Mouse (Mus musculus) intestine, embryonic 15.5 days (tissue): ENCODE data around the gene Gcn1l1. TPM values are rescaled to one million over a fixed set of nuclear protein-coding genes. Genes with fewer than 3 reads are reported as not detected.
A peak's percentile ranks its signal among the peaks of the same experiment; 100 is the strongest.

Experiments
- ATAC-seq: fragments of 200-750 bp; cut with Nextera tagmentation; 2 replicates; pipeline ENCODE4 v1.8.0; 2017; ENCODE audit warnings: moderate TSS enrichment, moderate library complexity
- H3K27ac ChIP-seq: fragments of 300-500 bp; sonication (generic); 2 replicates; pipeline ENCODE4 v1.5.1; 2015; ENCODE audit warnings: mild to moderate bottlenecking, inconsistent platforms
- H3K27me3 ChIP-seq: fragments of 300-500 bp; sonication (generic); replicated peaks from 2 replicates; pipeline ENCODE4 v1.6.1; 2015; ENCODE audit warnings: inconsistent platforms
- H3K36me3 ChIP-seq: fragments of 300-500 bp; sonication (generic); 2 replicates; pipeline ENCODE4 v1.6.1; 2015; ENCODE audit warnings: inconsistent platforms
- H3K4me1 ChIP-seq: fragments of 300-500 bp; sonication (generic); replicated peaks from 2 replicates; pipeline ENCODE4 v1.6.1; 2015; ENCODE audit warnings: inconsistent platforms
- H3K4me2 ChIP-seq: fragments of 300-500 bp; sonication (generic); replicated peaks from 2 replicates; pipeline ENCODE4 v1.6.1; 2015; ENCODE audit warnings: mild to moderate bottlenecking, inconsistent platforms
- H3K4me3 ChIP-seq: fragments of 300-500 bp; sonication (generic); replicated peaks from 2 replicates; pipeline ENCODE4 v1.5.1; 2015; ENCODE audit warnings: inconsistent platforms
- H3K9ac ChIP-seq: fragments of 300-500 bp; sonication (generic); 2 replicates; pipeline ENCODE4 v1.6.1; 2015; ENCODE audit warnings: inconsistent platforms
- H3K9me3 ChIP-seq: fragments of 300-500 bp; sonication (generic); 2 replicates; pipeline ENCODE4 v1.6.1; 2016; ENCODE audit warnings: inconsistent platforms
- WGBS: fragments of 180-500 bp; shearing (Covaris S2); methylation state at CpG from one replicate; pipeline ENCODE4 v1.1.7; 2015; 5-methylcytosine and 5-hydroxymethylcytosine counted together
- polyA plus RNA-seq: library from polyadenylated mRNA; unstranded; fragments of >200 nt; fragmentation: Nextera tagmentation; extraction: Ambion mirVana; gene quantifications from 2 replicates; pipeline ENCODE4 v1.2.1, GENCODE M21; 2015

Gene Gcn1l1
- polyA plus RNA-seq, 1 experiment from 2014 or later, result 31.8 TPM

GRCm38 (mm10) chr5:115525416-115525815, 39.6 kb upstream of the Gcn1l1 start:
- peaks cover 72% of the 10 kb centered on the region for H3K4me1 ChIP-seq
- H3K27me3 ChIP-seq, result no peaks in the 10 kb centered on the region
- H3K4me3 ChIP-seq, result no peak overlapping the region
- H3K36me3 ChIP-seq, result no peaks in the 10 kb centered on the region
- 89% methylated on average over 4 of the region's 4 CpGs for WGBS
- no peaks in the 10 kb centered on the region for H3K9me3 ChIP-seq
- H3K27ac ChIP-seq, result no peak overlapping the region
- H3K9ac ChIP-seq, result no peak overlapping the region
- no peak overlapping the region for H3K4me2 ChIP-seq
- ATAC-seq, result no peak

- no peaks in the 10 kb centered on the region for H3K27me3 ChIP-seq
- no peak overlapping the region for H3K4me3 ChIP-seq
- peaks cover 72% of the 10 kb centered on the region for H3K4me1 ChIP-seq
- no peak overlapping the region for H3K4me2 ChIP-seq
- 82% methylated on average over 9 of the region's 9 CpGs for WGBS
- no peak overlapping the region for H3K9ac ChIP-seq
- no peaks in the 10 kb centered on the region for H3K36me3 ChIP-seq
- no peak overlapping the region for H3K27ac ChIP-seq
- ATAC-seq, result no peak
- no peaks in the 10 kb centered on the region for H3K9me3 ChIP-seq
Observed at GRCm38 (mm10) chr5:115525943-115526342, 39.1 kb upstream of the Gcn1l1 start.

GRCm38 (mm10) chr5:115526456-115527202, 38.4 kb upstream of the Gcn1l1 start:
- peaks cover 73% of the 10 kb centered on the region for H3K4me1 ChIP-seq
- 87% methylated on average over 17 of the region's 17 CpGs for WGBS
- H3K27ac ChIP-seq, result no peak overlapping the region
- no peak overlapping the region for H3K4me3 ChIP-seq
- H3K9ac ChIP-seq, result no peak overlapping the region
- no peaks in the 10 kb centered on the region for H3K36me3 ChIP-seq
- H3K4me2 ChIP-seq, result no peak overlapping the region
- ATAC-seq, result no peak
- H3K9me3 ChIP-seq, result no peaks in the 10 kb centered on the region
- no peaks in the 10 kb centered on the region for H3K27me3 ChIP-seq

- no peaks in the 10 kb centered on the region for H3K36me3 ChIP-seq
- no peak overlapping the region for H3K9ac ChIP-seq
- WGBS, result 81% methylated on average over 5 of the region's 5 CpGs
- no peak overlapping the region for H3K27ac ChIP-seq
- ATAC-seq, result no peak
- H3K4me3 ChIP-seq, result no peak overlapping the region
- no peak overlapping the region for H3K4me2 ChIP-seq
- no peaks in the 10 kb centered on the region for H3K9me3 ChIP-seq
- peaks cover 75% of the 10 kb centered on the region for H3K4me1 ChIP-seq
- H3K27me3 ChIP-seq, result no peaks in the 10 kb centered on the region
Observed at GRCm38 (mm10) chr5:115528128-115528527, 36.9 kb upstream of the Gcn1l1 start.

GRCm38 (mm10) chr5:115529364-115529741, 35.7 kb upstream of the Gcn1l1 start:
- no peak overlapping the region for H3K9ac ChIP-seq
- peak overlapping the region; percentile 24; the same call in 1 of the 2 replicates for H3K4me2 ChIP-seq
- 36% methylated on average over 8 of the region's 8 CpGs for WGBS
- H3K9me3 ChIP-seq, result no peaks in the 10 kb centered on the region
- no peaks in the 10 kb centered on the region for H3K36me3 ChIP-seq
- peak overlapping the region; percentile 76 for H3K27ac ChIP-seq
- peaks cover 75% of the 10 kb centered on the region for H3K4me1 ChIP-seq
- no peak overlapping the region for H3K4me3 ChIP-seq
- no peaks in the 10 kb centered on the region for H3K27me3 ChIP-seq
- no peak for ATAC-seq

GRCm38 (mm10) chr5:115529742-115530446, 35.2 kb upstream of the Gcn1l1 start:
- no peaks in the 10 kb centered on the region for H3K36me3 ChIP-seq
- WGBS, result 46% methylated on average over 7 of the region's 7 CpGs
- peaks cover 76% of the 10 kb centered on the region for H3K4me1 ChIP-seq
- peak overlapping the region; percentile 76 for H3K27ac ChIP-seq
- peak overlapping the region; percentile 24; the same call in 1 of the 2 replicates for H3K4me2 ChIP-seq
- no peak overlapping the region for H3K9ac ChIP-seq
- no peak for ATAC-seq
- H3K9me3 ChIP-seq, result no peaks in the 10 kb centered on the region
- H3K4me3 ChIP-seq, result no peak overlapping the region
- H3K27me3 ChIP-seq, result no peaks in the 10 kb centered on the region

GRCm38 (mm10) chr5:115530447-115530809, 34.6 kb upstream of the Gcn1l1 start:
- Histone ChIP-seq H3K27me3 (no peaks in the 10 kb centered on the region), H3K9me3 (no peaks in the 10 kb centered on the region), H3K4me3 (no peak overlapping the region), H3K4me2 (no peak overlapping the region; the same call in 1 of the 2 replicates), H3K9ac (no peak overlapping the region), H3K36me3 (no peaks in the 10 kb centered on the region), H3K4me1 (peaks cover 79% of the 10 kb centered on the region), H3K27ac (peak overlapping the region; percentile 76)
- no peak for ATAC-seq
- 56% methylated on average over 8 of the region's 8 CpGs for WGBS

- peak; percentile 83 for ATAC-seq
- 19% methylated on average over 18 of the region's 18 CpGs for WGBS
Observed at GRCm38 (mm10) chr5:115531671-115532270, 33.3 kb upstream of the Gcn1l1 start.

GRCm38 (mm10) chr5:115534290-115534731, 30.7 kb upstream of the Gcn1l1 start:
- H3K9ac ChIP-seq, result peak overlapping the region; percentile 5; the same call in 1 of the 2 replicates

More at GRCm38 (mm10) chr5:115531671-115532270, 33.3 kb upstream of the Gcn1l1 start:
- Histone ChIP-seq H3K27ac (peak overlapping the region; percentile 76), H3K36me3 (no peaks in the 10 kb centered on the region), H3K4me1 (peaks cover 82% of the 10 kb centered on the region), H3K4me3 (0 out of 2 replicates have a peak overlapping the region, but pooled peaks have one; percentile 0), H3K4me2 (peak overlapping the region; percentile 45), H3K27me3 (no peaks in the 10 kb centered on the region), H3K9ac (peak overlapping the region; percentile 9), H3K9me3 (no peaks in the 10 kb centered on the region)

GRCm38 (mm10) chr5:115534856-115535255, 30.2 kb upstream of the Gcn1l1 start:
- Histone ChIP-seq H3K27me3 (no peaks in the 10 kb centered on the region), H3K27ac (peak overlapping the region; percentile 73), H3K4me1 (peaks cover 83% of the 10 kb centered on the region), H3K9ac (no peak overlapping the region), H3K4me3 (no peak overlapping the region), H3K4me2 (peak overlapping the region; percentile 43), H3K36me3 (no peaks in the 10 kb centered on the region), H3K9me3 (no peaks in the 10 kb centered on the region)
- WGBS, result 26% methylated on average over 8 of the region's 8 CpGs
- no peak for ATAC-seq

More at GRCm38 (mm10) chr5:115534290-115534731, 30.7 kb upstream of the Gcn1l1 start:
- no peak for ATAC-seq
- WGBS, result 17% methylated on average over 16 of the region's 16 CpGs
- Histone ChIP-seq H3K27me3 (no peaks in the 10 kb centered on the region), H3K27ac (peak overlapping the region; percentile 73), H3K4me2 (peak overlapping the region; percentile 43), H3K4me1 (peaks cover 89% of the 10 kb centered on the region), H3K36me3 (no peaks in the 10 kb centered on the region), H3K9me3 (no peaks in the 10 kb centered on the region), H3K4me3 (no peak overlapping the region)

- ATAC-seq, result no peak
- no peak overlapping the region; the same call in 1 of the 2 replicates for H3K9ac ChIP-seq
- no peaks in the 10 kb centered on the region for H3K9me3 ChIP-seq
- H3K4me3 ChIP-seq, result no peak overlapping the region
- H3K4me2 ChIP-seq, result peak overlapping the region; percentile 43; the same call in 1 of the 2 replicates
- 41% methylated on average over 7 of the region's 7 CpGs for WGBS
- H3K36me3 ChIP-seq, result no peaks in the 10 kb centered on the region
- no peaks in the 10 kb centered on the region for H3K27me3 ChIP-seq
- 0 out of 2 replicates have a peak overlapping the region, but pooled peaks have one; percentile 73 for H3K27ac ChIP-seq
- H3K4me1 ChIP-seq, result peaks cover 76% of the 10 kb centered on the region
Observed at GRCm38 (mm10) chr5:115535635-115536034, 29.4 kb upstream of the Gcn1l1 start.
